Mouse (Mus musculus) heart, postnatal 10 days (tissue): ENCODE measurements around the gene Bst1. TPM values are rescaled to one million over a fixed set of nuclear protein-coding genes. Genes with fewer than 3 reads are reported as not detected.
A peak's percentile ranks its signal among the peaks of the same experiment; 100 is the strongest.

Experiments
- DNase-seq, 2 experiments: peaks; one replicate each; pipeline ENCODE4 v3.0.0; 2021
- intact Hi-C: fragments of 180-260 bp; cut with DNase I; formaldehyde crosslinking; loops from one replicate; pipeline ENCODE4 v1.15.1; 2025
- total RNA-seq, 2 experiments: library from RNA; stranded (reverse); gene quantifications; 2 replicates each; pipeline ENCODE4 v1.2.3; 2021

The Bst1 gene
- total RNA-seq, 2 experiments from 2014 or later, result 0.96 to 0.99 TPM

DNA sequence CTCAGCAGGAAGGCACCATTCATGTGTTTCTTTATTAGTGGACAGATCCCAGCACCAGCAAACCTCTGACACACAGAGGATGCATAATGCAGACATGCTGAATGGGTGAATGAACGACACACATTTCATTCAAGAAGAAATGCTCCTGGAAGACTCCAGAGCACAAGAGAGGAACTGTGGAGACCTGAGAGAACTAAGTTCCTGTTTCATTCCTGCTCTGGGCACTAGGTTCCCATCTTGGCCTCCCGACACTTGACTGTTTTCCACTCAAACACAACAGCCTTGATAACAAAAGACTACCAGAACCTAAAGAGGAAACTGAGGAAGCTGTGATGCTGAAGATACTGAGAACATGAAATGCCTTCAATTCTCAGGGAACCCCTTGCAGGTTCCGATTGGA lies 29.6 kb downstream of the Bst1 start:
- DNase-seq, result no peak
- intact Hi-C loops, result no loop called here

DNA sequence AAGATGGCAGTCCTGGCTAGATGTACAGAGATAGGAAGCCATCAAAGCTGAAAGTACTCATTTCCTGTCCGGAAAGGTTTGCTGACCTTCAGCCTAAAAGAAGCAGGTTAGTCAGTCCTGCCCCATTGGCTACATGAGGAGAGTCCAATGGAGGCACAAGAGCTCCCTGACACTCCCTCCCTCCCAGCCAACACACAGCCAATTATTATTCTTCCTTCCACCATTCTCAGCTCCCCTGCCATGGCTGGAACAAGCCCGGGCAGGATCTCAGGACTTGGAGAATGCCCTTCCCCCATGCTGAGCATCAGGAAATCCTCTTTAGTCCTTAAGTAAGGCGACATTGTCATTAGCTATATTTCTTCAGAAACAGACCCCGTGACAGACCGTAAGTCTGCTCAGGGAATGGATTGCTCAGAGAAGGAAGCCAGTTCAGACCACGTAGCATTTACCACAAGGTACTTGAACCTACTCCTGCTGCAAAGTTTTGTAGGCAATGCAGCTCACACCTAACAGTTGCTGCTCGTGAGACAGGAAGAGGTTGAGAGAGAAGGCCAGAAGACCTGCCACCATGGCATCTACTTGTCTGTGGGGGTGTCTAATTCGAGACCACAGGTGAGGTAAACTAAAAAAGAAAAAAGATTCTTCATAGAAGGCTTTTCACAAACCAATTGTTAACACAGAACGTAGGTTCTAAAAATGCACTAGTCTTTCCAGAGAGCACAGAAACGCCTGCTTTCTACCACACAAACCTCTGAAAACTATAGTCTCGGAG lies 34.6 kb downstream of the Bst1 start:
- DNase-seq, result no peak
- intact Hi-C loops, result no loop called here

DNA sequence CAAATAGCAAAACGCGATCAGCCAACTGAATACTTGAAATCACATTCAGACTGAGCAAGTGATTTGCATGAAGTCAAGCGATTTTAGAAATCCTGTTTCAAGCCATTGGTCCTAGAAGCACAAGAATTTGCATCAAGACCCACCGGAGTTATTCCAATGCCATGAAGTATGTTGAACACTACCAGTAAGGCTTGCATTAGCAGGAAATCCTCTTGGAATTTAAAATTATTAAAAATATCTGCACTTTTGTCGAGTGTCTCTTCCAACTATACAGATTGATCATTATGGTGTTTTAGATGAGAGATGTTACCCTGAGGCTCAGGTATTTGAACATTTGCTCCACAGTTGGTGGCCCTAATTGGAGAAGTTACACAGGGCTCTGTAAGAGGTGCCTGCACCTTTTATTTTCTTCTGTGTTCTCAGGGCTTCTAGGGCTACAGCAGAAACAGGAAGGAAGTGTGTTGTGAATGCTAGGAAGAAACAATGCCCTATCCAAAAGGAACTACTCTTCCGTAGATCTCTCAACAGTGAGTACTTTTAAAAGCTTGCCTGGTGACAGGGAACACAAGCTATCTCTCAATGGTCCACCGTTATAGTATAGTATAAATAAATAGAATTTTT lies 35.3 kb downstream of the Bst1 start:
- intact Hi-C loops, result loop anchor here (2.0 kb wide), 1 partner anchor 15 kb away; the partner anchor contains the start of gene Cd38
- no peak for DNase-seq

DNA sequence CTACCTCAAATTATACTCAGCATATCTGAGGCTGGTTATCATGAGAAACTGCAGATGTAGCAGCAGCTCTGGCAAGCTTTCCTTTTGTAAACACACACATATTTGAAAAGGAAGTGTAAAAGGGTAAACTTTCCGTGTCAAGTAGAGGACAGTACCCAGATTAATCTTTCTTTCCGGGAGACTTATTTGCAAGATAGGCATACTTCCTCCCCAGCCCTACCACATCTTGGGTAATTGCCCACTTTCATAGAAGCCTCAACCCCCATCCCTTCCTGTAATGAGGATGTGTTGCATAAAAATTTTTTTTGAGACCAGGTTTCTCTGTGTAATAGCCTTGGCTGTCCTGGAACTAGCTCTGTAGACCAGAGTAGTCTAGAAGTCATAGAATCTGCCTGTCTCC lies 37.1 kb downstream of the Bst1 start:
- DNase-seq, result peak in 1 of 2 experiments; percentile 19
- intact Hi-C loops, result loop anchor here (2.0 kb wide), 1 partner anchor 13 kb away; the partner anchor contains the start of gene Cd38

DNA sequence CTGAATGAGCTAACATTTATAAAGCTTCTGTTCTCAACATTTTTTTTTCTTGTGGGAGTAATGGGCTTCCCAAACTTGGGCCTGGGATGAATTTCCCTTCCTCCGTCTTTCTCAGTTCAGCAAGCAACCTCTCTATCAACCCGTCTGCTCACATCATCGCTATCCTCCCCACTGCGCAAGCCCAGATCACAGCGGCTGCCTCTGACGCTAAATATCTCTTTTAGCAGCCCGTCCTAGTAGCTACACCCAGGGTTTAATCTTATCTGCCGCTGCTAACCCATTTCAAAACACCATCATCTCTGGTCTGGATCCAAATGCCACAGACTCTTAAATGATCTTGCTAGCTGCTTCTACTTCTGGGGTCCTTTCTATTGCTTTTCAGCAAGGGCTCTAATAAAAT lies 41.0 kb downstream of the Bst1 start:
- intact Hi-C loops, result no loop called here
- no peak for DNase-seq

DNA sequence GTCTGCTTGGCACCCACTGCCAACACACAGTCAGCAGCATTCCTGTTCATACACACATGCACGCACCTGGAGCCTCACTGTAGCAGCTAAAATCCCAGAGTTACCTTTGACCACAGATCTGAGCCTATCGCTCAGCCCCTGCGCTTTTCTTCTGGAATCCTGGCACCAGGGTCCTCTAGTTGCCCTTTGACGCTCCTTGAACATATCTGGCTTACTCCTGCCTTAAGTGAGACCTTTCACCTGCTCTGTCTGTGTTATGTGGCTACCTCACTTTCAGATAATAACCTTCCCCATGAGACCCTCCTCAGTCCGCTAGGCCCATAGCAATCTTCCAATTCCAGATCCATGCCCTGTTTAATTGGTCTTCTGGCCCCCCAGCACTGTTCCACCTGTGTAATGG lies 41.4 kb downstream of the Bst1 start:
- DNase-seq, result no peak
- intact Hi-C loops, result no loop called here

DNA sequence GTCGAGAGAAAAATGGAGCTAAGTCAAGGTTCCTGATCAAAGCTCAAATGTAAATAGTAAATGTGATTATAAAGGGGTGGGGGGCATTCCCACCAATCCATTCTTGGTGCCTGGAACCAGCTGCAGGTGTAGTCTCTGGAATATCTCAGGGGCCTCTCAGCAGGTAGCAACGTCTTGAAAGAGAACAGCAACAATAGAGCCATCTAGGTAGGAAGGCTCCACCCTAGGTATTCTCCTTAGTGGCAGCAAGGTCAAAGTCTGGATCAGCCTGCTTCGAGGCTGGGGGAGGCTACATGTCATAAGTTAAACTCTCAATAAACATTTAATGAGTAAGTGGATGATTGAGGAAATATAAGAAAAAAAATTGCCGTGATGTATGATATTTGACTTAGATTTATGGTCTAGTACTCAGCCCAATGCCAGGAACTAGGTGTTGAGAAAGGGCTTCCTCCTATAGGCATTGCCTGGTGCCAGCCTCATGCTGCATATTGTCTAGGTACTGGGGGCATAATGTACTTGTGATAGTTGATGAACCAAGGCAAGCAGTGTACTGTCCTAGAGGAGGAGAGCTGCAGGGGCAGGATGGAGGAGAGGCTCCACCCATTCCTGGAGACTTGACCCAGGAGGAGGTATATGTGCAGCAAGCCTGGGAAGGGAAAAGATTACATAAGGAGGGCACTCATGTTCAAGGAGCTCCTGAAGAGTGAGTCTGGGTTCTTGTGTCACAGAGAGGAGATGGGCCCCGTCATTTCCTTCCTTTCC lies 42.2 kb downstream of the Bst1 start:
- DNase-seq, result no peak
- intact Hi-C loops, result no loop called here

DNA sequence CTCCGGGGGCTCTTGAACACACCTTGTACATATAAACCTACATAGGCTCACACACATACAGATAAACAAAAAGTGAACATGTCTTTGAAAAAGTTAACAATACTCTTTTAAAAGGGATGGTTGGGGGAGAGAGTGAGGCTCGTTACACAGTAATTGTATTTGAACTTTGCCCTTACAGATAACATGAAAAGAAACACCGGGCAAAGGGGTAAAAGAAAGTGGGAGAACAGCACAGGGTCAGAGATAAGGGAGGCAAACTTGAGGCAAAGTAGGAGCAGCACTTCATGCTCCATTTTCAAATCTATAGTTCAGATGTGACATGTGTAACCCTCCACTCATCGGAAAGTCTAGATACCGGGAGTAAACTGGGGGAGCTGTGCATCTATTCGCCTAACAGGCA lies 45.0 kb downstream of the Bst1 start:
- no peak for DNase-seq
- intact Hi-C loops, result no loop called here

DNA sequence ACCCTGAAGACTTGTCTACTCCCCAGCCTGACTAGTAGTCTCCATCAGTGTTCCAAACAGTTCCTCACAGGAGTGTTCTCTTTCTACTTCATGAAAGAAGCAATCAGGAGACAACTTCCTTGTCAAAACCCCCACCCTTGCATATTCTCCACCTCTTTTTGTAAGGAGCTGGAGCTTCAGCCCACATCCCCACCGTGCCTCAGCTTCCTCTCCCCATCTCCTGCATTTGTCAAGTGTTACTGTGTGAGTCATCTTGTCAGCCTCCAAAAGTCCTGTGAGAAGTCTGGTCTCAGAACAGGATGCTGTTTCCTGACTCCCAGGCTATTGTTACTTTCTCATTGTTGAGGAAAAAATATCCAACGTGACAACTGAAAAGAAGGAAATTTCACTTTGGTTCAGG lies 46.6 kb downstream of the Bst1 start:
- no peak for DNase-seq
- intact Hi-C loops, result no loop called here

DNA sequence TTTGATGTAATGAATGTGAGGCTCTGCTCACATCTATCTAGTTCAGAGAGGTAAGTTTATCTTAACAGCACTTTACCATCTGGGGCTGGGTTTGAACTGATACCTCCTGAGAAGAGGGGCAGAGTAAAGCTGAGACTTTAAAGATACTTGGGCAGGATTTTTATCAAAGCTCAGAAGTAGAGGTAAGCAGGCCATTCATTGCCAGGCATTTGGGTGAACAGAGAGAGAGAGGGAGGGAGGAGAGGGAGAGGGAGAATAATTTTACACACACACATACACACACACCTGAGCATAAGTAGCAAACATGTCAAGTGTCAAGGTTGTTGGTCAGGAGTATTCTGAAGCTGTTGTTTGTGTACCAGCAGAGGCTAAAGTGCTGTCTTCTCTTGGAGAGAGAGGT lies 49.6 kb downstream of the Bst1 start, which contains the start of gene Cd38:
Gene Cd38 (plus strand): TSS at position 301 of the 400 bp plus-strand sequence.
- DNase-seq, result no peak
- intact Hi-C loops, result loop anchor here (2.0 kb wide), 1 partner anchor 13 kb away; no protein-coding TSS in a partner anchor

DNA sequence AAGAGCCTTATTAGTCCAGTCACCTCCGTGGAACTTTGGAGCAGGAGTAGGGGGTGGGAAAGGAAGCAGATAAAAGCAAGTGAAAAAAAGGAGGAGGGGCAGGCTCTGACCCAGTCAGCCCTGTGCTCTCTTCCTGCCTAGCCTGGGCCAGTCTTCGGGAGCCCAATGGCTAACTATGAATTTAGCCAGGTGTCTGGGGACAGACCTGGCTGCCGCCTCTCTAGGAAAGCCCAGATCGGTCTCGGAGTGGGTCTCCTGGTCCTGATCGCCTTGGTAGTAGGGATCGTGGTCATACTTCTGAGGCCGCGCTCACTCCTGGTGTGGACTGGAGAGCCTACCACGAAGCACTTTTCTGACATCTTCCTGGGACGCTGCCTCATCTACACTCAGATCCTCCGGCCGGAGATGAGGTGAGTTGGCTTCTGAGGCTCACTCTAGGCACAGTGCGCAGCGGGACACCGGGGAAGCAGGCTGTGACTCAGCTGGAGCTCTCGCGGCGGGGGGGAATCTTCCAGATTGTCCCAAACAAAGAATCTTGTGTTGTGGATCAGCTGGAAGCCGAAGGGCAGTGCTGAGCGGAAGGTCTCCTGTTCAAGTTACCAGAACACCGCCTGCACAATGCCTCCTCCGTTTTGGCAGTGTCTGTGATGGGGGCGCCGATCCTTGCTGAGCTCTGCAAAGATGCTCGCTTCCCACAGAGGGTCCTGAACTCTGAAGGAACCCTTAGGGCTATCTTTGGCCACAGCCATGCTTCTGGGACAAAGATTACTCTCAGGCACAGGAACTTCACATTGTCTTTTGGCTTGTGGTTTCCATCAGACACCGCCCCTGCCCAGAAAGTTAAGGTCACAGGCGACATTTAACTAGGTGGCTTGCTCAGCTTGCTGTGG lies 50.3 kb downstream of the Bst1 start:
- intact Hi-C loops, result loop anchor here (2.0 kb wide), 1 partner anchor 14 kb away; no protein-coding TSS in a partner anchor
- peak; percentile 48 to 54 for DNase-seq

DNA sequence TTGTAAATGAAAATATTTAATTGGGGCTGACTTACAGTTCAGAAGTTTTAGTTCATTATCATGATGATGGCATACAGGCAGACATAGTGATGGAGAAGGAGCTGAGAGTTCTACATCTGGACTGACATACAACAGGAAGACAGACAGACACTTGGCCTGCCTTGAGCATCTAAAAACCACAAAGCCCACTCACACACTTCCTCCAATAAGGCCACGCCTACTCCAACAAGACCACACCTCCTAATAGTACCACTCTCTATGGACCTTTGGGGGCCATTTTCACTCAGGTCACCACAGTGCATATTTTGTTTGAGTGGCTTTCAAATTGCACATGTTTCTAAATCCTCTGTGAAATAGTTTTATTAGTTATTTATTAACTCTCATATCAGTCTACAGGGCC lies 53.2 kb downstream of the Bst1 start:
- intact Hi-C loops, result no loop called here

DNA sequence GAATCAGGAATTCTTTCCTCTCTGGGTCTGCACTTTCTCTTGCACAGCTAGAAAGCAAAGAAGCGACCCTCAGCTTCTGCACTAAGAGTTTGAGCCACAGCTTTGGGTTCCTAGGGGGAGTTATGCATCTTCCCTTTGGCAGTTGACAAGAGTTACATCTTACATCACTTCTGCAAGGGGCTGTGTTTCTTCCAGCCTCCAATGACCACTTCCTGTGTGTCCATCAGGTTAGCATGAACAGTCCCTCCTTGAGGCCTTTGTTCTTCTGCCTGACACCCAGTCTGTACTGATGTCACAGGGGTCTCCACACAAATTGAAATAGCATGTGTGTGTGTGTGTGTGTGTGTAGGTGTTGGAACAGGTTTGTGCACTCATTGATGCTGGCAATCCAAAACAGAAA lies 54.0 kb downstream of the Bst1 start:
- no peak for DNase-seq
- intact Hi-C loops, result no loop called here

More for the DNA sequence above, 53.2 kb downstream of the Bst1 start:
- DNase-seq, result no peak

DNA sequence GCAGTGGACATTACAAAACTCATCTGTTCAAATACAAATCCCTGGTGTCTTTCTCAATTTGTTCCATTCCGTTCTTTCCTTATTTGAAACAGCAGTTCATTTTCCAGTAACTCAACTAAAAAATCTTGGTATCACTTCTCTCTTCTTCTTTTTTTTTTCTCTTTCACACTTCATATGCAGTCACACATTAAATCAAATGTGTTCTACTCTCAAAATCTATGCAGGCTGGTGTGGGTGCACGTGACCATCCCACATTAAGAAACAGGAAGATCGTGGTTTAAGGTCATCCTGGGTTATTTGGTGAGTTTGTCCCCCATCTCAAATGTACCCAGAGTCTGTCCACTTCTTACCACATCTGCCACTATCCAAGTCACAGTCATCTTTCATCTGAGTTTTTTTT lies 63.3 kb downstream of the Bst1 start:
- intact Hi-C loops, result no loop called here
- no peak for DNase-seq

DNA sequence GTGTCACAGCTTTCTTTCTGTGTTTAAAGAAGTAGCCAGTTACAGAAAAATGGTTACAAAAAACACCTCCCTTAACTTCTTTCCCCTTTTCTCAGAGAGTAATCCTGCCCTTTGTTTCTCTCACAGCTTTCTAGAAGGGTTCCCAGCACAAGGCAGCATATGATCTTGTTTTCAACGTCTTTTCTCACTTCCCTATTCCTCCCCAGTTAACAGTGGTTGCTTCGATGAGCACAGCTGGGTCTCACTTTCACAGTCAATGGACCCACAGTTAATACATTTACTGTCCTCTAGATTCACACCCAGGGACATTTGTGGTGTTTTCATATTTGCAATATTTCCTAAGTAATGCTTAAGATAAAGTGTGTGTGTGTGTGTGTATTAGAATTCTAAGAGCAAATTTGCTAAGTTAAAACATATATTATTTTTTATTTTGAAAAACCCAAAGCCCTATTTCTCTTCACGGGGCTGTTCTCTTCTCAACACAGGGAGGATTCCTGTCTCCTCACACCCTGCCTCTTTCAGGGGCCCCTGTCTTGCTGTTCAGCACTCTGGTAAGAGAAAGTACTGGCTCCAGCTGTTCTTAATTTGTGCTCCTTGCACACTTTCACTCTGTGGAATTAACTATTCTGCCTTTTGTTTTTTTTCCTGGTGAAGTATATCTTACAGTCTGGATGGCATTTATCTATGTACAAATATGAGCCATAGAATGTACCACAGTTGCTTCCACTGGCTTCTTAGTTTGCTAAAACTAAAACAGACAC lies 66.6 kb downstream of the Bst1 start:
- no peak for DNase-seq
- intact Hi-C loops, result no loop called here

DNA sequence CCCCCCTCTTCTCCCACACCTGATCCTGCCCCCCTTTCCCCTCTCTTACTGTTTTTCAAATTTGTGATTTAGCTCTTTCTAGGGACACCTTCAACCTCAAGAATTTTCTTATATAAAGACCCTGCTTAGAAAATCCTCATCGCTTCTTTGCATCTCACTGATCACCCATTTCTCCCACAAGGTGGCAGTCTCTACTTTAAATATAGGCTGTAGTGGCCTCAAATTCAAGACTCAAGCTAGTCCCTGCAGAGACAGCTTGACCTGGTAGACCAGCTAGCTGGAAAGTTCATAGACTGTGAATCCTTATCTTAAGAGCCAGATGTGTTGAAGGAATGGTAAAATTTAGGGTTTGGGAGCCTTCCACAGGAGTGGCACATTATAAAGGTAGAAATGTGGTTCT lies 73.7 kb downstream of the Bst1 start:
- intact Hi-C loops, result loop anchor here (5.0 kb wide), 2 partner anchors 50 to 375 kb away; no protein-coding TSS in a partner anchor
- DNase-seq, result peak; percentile 27 to 56
